Mouse (Mus musculus): Measurements from ENCODE around the gene 4930404N11Rik.

Gene 4930404N11Rik

DNA sequence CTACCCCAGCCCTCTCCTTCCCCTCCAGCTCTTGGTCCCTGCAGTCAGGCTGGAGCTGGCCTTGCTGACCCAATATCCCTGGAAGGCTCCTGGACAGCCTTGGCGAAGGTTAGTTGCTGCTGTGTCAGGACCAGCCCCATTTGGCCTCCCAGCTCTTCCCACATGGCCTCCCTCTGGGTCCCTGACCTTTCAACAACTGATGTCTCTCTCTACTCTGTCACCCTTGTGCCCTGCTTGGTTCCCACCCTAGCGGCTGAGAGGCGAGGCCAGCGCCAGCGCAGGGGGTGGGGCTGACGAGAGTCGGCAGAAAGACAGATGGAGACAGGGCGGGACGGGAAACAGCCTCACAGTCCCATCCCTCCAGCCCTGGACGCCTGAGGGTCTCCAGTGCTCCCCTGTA lies 37.2 kb downstream of the 4930404N11Rik start, which contains the start of gene Tbxa2r:
Tbxa2r (plus strand) TSS at position 346 of the 400 bp plus-strand sequence.
- ATAC-seq (ENCODE audit: low TSS enrichment): no peak

DNA sequence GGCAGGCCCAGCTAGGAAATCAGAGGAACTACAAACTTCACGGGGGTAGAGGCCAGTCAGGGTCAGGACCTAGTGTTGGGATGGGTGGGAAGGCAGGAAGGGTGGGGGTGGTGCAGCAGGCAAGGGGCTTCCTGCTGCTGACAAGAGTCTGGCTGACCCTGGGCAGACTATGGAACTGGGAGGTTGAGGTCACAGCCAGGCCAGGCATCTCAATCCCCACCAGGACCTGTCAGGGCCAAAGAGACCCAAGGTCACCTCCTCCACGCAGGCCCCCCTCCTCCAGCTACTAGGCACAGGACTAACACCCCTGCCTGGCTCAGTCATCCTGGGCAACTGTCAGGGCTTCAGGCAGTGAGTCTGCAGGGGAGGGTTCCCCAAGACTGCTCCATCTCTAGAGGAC lies 37.7 kb downstream of the 4930404N11Rik start:
- ATAC-seq (ENCODE audit: low TSS enrichment): no peak

DNA sequence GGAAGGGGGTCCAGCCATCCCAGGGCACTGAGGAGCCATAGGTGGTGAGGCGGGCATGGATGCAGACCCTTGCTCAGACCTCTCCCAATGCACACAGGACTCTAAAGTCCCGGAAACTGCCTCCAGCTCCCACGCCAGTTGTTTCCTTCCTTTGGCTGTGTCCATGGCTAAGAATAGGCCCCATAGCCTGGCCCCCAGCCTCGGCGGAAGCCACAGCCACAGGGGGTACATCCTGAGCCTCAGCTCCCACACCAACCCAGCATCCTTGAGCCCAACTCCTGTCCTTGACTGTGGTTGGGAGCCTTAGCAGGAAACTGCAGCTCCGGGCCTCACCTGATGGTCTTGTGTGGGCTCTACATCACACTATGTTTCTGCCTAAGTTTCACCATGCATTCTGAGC lies 38.8 kb downstream of the 4930404N11Rik start:
- ATAC-seq (ENCODE audit: low TSS enrichment): no peak

DNA sequence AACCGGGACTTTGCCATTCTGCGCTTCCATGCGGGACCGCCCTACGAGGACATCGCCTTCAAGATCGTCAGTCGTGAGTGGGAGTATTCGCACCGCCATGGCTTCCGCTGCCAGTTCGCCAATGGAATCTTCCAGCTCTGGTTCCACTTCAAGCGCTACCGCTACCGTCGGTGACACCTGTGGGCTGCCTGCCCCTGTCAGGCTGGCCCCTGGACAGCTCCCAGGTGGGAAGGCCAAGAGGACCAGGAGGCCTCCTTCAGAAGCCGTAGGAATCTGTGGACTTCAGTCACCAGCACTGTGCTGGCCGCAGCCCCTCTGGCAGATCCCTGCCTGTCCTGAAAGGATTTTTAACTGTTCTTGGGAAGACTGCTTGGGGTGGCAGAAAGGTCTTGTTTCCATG lies 39.8 kb downstream of the 4930404N11Rik start:
- ATAC-seq (ENCODE audit: low TSS enrichment): no peak

DNA sequence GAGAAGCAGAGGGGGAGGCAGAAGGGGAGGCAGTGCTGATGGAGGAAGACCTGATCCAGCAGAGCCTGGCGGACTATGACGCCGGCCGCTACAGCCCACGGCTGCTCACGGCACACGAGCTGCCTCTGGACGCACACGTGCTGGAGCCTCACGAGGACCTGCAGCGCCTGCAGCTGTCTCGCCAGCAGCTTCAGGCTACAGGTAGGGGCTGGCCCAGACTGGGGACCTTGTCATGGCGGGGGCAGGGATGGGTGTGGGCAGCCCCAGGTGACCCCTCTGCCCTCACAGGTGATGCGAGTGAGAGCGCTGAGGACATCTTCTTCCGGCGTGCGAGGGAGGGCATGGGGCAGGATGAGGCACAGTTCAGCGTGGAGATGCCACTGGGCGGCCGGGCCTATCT lies 40.4 kb downstream of the 4930404N11Rik start:
- no peak for ATAC-seq (ENCODE audit: low TSS enrichment)

DNA sequence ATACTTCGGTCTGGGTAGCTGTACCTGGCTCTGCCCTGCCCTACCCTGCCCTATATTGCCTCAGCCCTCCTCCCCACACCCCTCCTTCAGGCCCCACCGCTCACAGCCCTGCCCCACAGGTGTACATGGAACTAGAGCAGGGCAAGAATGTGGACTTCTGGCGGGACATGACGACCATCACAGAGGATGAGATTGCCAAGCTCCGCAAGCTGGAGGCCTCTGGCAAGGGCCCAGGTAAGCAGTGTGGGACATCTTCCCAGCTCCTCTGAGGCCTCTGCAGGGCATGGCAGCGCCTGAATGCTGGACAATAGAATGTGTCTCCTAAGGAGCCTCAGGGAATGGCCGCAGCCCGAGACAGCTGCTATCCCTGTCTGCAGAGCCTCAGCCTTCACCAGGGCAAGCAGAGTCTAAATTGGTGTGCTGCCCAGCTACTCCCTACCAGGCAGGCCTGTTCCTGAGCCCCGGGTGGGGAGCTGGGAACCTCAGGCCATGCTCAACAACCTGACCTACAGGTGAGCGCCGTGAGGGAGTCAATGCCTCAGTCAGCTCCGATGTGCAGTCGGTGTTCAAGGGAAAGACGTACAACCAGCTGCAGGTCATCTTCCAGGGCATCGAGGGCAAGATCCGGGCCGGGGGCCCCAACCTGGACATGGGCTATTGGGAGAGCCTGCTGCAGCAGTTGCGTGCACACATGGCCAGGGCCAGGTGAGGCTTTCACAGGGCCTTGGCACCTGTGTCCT lies 41.7 kb downstream of the 4930404N11Rik start:
- ATAC-seq (ENCODE audit: low TSS enrichment): no peak

DNA sequence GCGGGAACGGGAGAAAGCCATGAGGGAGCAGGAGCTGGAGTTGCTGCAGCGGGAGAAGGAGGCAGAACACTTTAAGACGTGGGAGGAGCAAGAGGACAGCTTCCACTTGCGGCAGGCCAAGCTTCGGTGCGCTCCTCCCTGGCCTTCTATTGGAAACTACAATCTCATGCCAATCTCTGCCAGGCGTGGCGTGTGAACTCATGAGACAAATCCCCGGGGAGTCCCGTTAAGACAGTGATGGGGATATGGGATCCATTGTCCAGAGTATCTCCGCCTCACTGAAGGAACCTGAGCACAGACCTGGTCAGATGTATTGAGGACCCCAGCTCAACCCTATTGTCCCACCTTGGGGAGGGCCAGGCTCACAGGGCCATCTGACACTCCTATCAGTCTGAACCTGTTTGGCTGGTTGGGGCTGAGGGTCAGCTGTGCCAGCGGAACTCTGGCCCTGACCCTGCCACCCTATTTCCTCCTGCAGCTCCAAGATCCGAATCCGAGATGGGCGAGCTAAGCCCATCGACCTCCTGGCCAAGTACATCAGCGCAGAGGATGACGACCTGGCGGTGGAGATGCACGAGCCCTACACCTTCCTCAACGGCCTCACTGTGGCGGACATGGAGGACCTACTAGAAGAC lies 42.4 kb downstream of the 4930404N11Rik start:
- ATAC-seq (ENCODE audit: low TSS enrichment): no peak

DNA sequence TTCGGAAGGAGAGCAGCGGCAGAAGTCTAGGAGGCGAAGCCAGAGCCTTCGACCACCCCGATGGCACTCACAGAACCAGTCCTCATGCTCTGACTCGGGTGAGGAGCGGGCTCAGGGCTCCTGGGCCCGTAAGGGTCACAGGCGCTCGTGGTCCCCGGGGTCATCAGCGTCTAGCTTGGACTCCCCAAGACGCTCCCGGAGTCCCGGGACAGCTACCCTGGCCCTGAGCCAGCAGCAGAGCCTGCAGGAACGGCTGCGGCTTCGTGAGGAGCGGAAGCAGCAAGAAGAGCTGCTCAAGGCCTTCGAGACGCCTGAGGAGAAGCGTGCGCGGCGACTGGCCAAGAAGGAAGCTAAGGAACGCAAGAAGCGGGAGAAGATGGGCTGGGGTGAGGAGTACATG lies 43.2 kb downstream of the 4930404N11Rik start:
- no peak for ATAC-seq (ENCODE audit: low TSS enrichment)

DNA sequence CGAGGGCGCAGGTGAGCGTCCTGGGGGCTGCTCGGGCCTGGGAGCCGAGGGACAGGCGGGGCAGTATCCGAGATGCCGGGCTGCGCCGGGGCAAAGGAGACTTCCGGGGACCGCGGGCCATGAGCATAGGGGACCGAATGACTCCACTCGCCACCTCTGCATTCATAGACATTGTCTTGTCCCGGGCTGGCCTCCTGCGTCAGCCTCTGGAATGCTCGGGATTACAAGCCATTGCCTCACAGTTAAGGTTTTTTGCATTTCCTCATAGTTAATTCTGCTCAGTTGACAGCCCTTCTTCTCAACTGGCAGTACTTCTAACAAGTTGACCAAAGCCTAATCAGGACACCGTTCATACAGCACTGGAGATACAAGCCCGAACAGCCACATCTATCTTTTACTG lies 44.2 kb downstream of the 4930404N11Rik start:
- ATAC-seq (ENCODE audit: low TSS enrichment): no peak

DNA sequence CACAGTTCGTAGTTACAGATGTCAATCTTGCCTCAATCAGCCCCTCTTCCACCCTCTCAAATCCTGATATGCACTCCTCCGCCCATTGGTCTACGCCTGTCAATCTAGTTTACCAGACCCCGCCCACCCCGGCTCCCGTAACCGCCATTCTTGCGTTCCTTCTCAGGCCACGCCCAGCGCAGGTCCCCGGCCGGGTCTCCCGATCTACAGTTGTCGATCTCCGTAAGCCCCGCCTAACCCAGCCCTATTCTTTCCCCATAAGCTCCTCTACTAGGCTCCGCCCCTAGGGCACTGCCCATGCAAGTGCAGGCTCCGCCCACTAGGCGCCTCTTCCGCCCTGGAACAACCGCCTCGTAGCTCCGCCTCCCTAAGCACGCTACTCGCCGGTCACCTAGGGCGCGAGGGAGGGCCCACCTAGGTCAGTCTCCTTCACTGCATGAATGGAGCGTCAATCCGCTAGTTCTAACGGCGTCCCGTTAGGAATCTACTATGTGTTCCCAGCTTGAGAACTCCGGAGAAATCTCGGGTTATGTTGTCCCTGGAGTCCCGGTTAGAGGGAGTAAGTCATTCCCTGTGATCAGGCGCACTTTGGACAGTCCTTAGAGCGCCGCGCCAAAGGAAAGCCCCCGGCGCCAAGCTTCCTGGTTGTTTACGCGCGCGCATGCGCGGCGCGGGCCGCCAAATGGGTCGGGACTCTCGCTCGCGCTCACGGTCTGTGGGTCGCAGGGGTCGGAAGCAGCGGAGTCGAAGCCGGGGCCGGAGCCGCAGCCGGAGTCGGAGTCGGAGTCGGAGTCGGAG lies 44.9 kb downstream of the 4930404N11Rik start, which contains the start of gene Cactin:
Cactin (plus strand) TSS at position 554 of the 798 bp plus-strand sequence.
- ATAC-seq (ENCODE audit: low TSS enrichment): peak; percentile 78

DNA sequence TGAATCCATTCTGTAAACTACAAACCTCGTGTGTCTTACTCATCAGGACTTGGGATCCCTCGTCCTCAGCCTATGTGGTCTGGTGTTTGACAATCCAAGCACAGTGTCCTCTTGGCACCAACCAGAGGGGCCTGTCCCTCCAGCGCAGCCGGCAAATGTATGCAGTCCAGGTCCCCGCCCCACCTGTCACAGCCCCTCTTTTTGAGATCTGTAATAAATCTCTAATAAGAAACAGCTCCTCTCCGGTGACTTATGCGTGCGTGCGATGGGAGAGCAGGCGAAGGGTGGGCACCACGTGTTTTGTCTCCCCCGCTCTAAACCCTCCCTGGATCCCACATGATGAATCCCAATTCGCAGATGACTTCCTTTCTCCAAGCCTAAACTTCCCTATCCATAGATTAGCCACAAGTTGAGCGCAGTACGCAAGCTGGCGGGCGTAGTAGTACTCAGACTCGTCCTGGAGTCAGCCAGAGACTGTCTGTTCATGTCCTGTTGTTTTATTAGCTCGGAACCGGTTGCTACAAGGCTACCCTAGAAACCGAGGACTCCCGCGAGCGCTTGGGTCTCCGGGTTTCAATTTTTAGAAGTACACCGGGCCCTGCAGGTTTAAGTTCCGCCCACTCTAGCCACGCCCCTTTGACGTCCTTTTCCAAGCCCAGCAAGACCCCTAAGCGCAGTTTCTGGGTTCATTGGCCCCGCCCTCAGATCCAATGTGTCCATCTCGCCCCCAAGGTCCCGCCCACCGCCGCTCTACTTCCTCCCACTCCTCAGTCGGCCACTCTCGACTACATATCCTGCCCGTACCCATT lies 45.7 kb downstream of the 4930404N11Rik start:
- peak; percentile 24; the same call in 1 of the 2 replicates for ATAC-seq (ENCODE audit: low TSS enrichment)

DNA sequence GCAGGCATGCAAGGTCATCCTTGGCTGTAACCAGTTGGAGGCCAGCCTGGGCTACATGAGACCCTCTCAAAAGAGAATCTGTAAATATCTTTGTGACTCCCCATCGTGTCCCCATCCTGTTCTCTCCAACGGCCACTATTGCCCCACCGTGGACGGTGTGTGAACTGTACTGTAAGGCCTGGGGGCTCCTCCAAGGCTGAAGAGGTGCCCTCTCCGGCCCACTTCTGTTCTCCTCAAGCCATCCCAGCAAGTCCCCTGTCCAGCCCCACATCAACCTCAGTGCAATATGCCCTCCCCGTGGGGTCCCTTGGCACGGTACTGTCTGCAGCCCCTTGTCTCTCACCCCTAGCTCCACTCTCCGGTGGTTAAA lies 46.3 kb downstream of the 4930404N11Rik start:
- no peak for ATAC-seq (ENCODE audit: low TSS enrichment)

DNA sequence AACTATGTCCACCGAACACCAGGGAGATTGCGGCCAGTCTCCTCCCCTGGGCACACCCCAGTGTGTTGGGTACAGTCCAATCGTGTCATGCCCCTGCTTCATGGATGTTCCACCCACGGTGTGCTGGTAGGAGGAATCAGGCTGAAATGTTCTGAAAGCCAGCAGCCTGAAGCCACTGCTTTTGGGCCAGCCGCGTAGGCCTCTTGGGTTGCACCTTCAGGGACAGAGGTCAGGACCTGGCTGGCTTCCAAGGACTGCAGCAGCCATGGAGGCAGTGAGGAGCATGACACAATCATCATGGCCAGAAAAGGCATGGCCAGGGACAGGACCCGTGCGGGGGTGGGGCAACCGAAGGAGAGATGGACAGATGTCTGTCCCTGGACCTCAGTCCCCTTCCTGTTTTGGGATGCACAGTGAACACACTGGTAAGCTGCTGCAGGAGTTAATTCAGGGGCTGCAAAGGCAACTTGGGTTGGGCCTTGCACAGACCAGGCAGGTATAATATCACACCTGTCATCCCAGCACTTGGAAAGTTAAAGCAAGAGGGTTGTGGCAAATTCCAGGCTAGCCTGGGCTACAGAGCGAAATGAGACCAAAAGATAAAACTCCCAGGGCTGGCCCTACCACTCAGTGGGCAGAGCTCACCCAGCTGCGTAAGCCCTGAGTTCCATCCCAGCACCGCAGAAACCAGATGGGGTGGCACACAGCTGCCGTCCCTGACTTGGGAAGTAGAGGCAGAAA lies 46.9 kb downstream of the 4930404N11Rik start:
- ATAC-seq (ENCODE audit: low TSS enrichment): no peak

DNA sequence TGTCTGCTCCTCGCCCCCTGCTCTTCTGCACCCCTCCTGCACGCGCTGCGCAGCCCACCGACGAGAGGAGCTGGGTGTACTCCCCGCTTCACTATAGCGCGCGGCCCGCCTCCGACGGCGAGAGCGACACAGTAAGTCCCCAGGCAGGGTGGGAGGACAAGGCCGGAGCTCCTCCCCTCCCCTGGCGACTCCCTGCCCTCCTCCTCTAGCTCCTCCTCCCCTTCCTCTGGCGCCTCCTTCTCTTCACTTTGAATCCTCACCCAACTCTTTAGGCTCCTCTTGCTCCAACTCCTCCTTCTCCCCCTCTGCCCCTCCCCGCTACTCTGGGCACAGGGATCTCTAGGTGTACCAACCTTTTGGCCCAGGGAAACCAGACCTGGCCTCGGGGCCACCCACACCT lies 48.3 kb downstream of the 4930404N11Rik start:
- ATAC-seq (ENCODE audit: low TSS enrichment): no peak

DNA sequence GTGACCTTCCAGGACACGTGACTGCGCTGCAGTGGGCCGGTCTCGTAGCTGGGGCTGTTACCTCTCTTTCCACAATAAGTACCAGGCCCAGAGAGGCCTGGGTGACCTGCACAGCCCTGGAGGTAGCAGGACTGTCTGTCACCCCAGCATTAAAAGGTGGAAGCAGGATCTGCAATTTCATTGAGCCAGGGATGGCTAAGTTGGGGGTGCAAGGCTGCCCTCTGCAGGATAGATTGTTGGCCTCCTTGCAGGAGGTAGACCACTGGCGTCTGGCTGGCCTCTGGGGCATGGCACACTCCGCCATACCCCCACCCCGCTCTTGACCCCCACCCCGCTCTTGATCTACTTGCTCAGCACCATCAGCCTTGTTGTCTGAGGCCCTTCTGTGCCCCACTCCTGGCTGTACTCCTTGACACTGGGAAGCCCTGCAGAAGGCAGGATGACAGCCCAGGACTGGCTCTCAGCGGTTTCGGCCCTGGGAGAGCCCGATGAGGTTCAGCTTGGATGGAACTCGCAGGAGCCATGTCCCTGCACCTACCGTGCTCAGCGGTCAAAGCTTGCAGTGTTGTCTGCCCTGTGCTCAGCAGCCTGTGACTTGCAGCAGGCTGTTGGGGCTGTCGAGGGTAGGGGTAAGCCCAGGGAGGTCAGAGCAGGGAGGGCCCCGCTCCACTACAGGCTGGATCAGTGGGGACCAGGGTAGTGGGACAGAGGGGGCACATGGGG lies 49.1 kb downstream of the 4930404N11Rik start:
- ATAC-seq (ENCODE audit: low TSS enrichment): no peak

DNA sequence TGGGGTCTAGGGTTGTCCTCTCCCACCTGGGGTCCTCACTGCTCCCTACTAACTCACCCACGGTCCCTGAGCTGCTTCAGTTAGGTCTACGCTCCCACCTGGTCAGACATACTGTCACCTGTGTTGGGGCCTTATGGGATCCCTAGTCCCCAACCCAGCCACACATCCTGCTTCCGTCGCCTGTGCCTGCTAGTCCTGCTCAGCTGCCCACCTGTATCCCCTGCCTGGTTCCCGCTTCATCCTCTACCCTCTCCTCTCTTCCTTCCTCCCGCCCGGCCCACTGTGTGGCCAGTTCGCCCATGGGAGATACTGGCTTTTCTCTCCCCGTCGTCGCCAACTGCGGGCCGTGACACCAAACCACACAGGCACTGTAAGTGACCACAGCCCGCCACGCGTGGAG lies 50.0 kb downstream of the 4930404N11Rik start:
- ATAC-seq (ENCODE audit: low TSS enrichment): no peak

DNA sequence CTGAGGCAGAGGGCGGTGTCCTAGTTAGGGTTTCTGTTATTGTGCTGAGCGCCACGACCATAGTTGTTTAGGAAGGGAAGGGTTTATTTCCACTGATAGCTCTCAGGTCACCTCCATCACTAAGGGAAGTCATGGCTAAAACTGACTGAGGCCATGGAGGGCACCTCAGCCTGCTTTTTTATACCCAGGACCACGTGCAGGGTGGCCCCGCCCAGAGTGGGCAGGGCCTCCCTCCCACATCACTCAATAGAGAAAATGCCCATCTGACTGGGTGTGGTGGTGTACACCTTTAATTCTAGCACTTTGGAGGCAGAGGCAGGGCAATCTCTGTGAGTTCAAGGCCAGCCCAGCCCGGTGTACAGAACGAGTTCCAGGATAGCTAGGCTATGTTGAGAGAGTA lies 51.4 kb downstream of the 4930404N11Rik start:
- no peak for ATAC-seq (ENCODE audit: low TSS enrichment)

DNA sequence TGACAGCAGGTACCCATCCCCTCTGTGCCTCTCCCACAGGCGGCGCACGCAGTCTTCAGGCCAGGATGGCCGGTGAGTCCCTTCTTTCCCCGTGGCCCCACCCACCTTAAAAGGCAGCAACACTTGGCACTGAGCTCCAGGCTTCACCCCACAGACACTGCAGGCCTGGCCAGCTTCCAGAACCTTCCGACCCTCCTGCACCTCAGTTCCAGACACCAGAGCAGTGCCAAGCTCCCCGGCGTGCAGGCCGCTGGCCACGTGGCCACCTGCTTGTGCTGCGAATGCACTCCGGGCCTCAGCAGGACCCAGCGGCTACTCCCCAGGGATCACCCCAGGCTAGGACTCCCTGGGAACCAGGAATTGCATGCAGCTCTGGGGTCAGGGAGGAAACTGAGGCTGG lies 52.0 kb downstream of the 4930404N11Rik start:
- ATAC-seq (ENCODE audit: low TSS enrichment): no peak
